Mouse (Mus musculus) lung, adult 18-20 months (tissue): ENCODE measurements at regions not wholly inside any gene's neighbourhood (a gene's known extent, or its start where the extent isn't known, plus 50 kb on each side); places are given as distances from the start of the nearest gene placed in this dataset.

ENCODE experiments used
- DNase-seq, 2 experiments: peaks; one replicate each; pipeline ENCODE4 v3.0.0; 2022; ENCODE audit warnings: mixed read lengths in 2 of 2

DNA sequence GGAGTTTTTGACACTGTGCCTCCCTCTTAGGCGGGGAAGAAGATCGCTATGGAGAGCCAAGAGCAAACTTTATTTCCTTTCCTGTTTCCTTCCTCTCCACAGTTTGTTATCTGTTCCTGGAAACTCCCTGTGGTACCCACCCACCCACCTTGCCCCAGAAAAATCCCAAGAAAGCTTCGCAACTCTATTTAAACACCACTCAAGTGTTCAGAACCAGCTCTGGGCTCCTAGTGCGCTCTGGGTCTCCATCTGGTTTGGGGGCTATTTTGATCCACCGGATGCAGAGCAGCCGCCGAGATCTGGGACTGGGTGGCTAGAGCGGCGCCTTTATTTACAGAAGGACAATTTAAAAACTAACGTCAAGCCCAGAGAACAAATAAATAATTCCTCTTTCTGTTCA lies 158.6 kb downstream of the Trim29 start:
- DNase-seq: no peak

- DNase-seq: no peak
These were observed 161.6 kb downstream of the Trim29 start for GRCm38 (mm10) chr9:43472231-43472630.

DNA sequence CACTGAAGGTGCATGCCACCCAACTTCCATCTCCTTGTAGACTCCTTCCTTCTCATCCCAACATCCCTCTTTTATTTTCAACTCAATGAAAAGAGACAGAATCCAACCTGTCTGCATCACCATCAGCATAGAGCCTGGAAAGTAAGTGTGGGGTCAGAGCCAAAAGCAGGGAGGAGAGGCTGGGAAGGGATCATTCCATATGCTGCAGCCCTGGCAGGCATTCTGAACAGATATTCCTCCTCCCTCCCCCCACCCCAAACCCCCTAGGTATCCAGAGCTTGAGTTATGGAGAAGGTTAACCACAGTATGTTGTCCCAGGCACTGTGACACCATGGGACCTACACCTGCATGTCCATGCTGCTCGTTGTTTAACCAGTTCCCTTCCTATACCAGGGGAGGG lies 162.5 kb downstream of the Trim29 start:
- no peak for DNase-seq

- DNase-seq: no peak
These were observed 163.1 kb downstream of the Trim29 start for GRCm38 (mm10) chr9:43473601-43474302.

DNA sequence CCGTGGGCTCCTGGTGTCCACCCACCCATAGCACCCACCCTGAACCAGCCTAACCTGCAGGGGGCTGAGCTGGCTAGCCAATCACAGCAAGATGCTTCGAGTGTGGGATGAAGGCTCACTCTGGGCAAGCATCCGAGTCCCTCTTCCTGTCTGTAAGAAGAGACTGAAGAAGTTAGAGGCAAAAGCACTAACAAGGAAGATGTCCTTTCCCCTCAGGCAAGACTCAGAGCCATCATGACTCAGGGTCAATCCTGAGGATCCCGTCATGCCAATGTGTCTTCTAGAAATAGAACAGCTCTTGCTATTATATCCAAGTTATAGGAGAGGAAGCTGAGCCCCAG lies 163.6 kb downstream of the Trim29 start:
- DNase-seq: no peak

DNA sequence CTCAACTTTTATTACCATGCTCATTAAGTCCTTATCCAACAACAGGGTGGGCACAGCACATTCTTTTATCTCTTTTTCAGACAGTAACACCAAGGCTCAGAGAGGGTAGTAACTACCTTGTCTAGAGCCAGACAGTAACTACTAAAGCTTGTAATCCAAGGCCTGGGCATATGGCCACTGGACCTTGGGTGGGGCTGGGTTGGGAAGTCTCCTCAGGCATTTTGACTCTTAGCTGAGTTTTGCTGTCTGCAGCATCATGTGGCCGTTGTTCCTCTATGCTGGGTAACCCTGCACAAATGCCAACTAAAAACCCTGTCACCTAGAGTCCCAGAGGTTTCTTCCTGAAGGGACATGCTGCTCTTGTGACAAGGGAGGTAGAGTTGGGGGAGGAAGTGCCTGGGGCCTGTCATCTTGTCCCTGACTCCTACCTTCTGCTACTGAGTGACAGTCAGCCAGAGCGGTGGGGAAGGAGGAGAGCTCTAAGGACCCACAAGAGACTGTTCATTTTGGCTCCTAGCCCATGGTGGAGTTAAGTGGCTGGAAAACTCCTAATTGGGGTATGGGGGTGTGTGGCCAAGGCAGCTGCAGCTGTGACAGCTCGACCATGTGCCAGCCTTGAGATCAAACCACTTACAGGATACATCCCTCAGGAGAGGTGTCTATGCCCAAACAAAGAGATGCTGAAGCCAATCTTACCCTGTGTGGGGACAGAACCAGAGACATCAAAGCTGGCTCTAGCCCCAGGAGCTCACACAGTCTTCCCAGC lies 170.4 kb downstream of the Trim29 start:
- no peak for DNase-seq

DNA sequence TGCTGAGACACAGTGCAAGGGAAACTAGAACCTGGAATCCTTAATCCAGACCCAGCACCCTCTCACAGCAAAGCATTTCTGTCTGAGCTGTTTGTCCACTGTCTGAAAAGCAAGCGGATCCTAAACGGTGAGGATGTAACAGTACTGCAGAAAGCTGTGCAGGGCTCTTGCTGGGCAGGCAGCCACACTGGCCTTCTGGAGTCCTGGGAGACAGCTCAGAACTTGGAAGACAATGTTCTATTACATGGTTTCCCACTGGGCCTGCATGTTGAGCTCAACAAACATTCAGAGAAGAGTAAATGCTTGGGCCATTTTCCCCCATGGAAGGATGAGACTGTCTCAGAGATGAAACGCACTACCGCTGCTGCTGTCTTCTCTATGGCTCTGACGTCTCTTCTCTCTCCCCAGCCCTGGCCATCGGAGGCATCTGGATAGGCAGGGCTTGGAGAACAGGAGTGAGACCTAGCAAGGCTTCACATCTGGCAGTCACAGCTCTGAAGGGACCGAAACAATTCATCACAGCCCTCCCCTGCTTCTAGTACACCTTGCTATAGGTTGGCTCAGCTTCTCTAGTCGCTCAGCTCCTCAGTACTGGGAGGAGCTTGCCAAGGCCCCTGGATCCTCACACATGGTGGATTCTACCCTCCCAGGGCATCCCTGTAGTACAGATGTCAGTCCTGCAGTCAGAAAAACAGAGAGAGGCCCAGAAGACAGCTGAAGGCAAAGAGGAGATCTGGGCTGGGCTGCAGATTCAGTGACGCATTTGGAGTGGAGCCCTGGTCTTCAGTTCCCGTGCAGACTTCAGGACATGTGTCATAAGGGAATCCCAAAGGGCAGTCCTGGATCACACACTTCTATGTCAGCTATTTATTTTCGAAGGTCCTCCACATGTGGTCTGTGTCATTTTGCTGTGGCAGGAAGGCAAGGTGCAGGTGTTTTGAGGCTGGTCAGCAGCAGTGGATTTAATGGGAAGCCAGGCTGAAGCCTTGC lies 171.7 kb downstream of the Trim29 start:
- DNase-seq: no peak

DNA sequence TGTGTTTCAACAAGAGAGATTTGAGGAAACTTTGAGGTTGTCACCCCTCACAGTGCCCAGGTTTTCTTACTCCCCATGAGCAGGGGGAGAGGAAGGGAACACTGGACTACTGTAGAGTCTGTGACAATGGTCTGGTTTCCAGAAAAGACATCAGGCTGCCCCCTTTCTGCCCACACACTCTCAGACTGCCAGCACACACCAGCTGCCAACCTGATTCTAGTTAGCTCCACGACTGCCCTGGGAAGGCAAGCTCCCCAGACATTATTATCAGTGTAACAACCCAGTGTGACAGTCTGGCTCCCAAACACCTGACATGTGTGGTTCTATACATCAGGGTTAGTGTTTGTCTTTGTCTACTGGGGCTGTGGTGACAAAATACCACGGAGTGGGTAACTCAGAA lies 172.5 kb downstream of the Trim29 start:
- DNase-seq: no peak

- no peak for DNase-seq
These were observed 173.3 kb downstream of the Trim29 start for GRCm38 (mm10) chr9:43483906-43484305.

DNA sequence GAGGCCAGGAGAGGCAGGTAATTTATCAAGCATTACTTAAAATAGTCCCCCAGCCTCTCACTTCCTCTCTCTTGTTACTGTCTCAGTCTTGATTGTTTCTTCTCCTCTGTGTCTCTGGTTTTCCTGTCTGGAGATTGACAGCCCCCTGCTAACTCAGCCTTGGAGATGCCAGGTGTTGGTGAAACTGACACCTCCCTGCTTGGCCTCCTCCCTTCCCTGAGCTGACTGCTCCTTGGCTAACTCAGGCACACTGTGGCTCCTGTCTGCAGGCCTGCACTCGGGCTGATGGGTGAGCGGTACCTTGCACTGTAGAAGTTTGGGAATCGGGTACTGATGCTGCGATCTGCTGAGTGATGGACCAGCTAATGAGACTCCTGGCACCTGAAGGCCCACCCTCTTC lies 176.1 kb downstream of the Trim29 start:
- DNase-seq: no peak

DNA sequence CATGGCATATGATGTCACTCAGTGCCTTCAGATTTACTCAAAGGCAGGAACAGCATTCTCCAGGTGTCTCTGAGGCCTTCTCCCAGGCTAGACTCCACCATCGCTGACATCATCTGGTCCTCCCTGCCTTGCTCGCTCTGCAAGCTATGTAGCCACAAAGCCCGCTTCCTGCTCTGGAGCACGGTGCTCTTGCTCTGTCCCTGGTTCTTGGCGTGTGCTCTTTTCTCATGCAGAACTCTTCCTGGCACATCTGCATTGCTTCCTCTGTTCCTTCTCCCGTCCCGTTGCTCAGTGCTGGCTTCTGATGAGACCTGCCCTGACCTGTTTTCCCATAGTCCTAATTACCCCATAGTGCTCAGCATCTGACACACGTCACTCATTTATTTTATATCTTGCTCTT lies 178.6 kb downstream of the Trim29 start:
- no peak for DNase-seq

DNA sequence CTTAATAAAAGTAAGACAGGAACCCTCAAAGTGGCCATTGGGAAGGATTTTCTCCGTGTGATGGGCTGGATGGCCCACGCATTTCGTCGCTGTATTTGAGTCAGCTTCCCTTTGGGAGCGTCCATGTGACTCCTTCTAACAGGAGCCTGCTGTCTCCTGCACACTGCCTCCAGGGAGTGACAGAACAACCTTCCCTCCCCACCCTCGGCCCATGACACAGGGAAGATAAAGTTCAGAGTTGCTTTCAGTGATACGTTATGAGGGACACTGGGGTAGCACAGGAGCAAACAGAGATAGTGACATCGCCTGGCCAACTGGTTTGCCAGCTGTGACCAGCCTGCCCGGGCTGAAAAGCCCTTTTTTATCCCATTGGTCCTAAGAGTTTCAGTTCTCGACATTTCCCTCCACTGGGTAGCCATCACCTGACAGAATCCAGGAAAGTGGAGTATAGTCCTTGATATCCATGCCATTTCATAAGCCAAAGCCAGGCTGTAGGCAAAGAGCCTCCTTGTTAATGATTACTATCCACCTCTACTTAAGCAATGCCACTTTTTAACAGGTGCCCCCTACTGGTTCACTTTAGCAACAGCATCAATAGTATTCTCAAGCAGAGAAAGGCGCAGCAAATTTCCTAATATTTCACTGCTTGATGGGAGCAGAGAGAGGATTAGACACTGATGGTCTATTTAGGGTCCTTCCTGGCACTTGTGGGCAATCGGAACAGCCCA lies 180.5 kb downstream of the Trim29 start:
- peak in 1 of 2 experiments; percentile 11 for DNase-seq

- no peak for DNase-seq
These were observed 181.8 kb downstream of the Trim29 start for GRCm38 (mm10) chr9:43492236-43493000.

DNA sequence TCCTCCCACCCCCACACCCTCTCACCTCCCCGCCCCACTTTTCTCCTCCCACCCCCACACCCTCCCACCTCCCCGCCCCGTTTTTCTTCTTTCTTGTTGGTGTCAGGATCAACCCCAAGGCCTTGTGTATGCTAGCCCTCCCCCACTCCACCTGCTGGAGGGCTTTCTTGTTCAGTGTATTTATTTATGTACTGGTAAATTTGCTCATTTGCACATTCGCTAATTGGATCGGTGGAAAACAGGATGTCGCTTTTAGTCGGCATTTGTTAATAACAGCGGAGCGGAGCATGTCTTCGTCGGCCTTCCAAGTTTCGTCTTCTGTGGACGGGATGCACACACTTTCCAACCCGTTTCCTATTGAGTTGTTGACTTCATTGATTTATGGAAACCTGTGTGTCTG lies 187.9 kb downstream of the Trim29 start:
- DNase-seq: no peak

- DNase-seq: no peak
These were observed 193.8 kb downstream of the Trim29 start for GRCm38 (mm10) chr9:43504270-43504932.

- no peak for DNase-seq
These were observed 195.2 kb downstream of the Trim29 start for GRCm38 (mm10) chr9:43505856-43506255.

- no peak for DNase-seq
These were observed 195.6 kb downstream of the Trim29 start for GRCm38 (mm10) chr9:43506276-43506675.

GRCm38 (mm10) chr9:43512806-43513205 lies 202.2 kb downstream of the Trim29 start:
- DNase-seq: no peak

DNA sequence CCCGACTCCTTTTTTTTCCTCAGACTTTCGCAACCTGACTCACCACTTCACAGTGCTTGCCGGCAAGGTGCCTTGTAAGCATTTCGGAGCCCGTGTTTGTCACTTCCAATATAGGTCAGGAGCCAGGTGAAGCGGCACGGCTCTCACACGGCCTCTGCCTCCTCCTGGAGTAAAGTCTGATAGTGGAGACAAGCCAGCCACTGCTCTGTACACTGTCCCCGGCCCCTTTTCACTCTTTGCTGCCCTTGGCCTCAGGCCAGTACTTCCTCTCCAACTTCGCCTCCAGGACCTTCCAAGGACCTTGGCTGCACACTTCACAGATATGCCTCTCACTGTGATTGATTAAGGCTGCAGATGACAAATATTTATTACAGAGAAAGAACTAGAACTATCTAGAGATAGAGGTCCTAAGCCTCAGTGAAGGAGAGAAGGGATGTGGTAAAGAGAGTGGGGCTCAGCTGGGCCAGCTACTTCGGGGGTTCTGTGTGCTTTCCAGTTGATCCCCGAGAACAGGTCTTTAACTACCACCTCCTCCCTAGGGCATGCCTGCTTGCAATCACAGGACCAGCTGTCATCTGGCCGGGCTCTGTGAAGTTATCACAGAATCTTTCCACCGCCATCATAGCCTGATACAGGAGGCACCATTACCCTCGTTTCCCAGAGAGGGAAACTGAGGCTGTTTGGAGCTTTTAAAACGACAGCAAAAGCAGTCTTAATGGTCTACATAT lies 204.2 kb downstream of the Trim29 start:
- DNase-seq: peak; percentile 5 to 31

GRCm38 (mm10) chr9:43520931-43521330 lies 210.3 kb downstream of the Trim29 start:
- no peak for DNase-seq
